Comparison of ENCODE assay signal across 20 mouse cellular contexts in genomic region chr5:103048011-103048410, GRCm38 (mm10).
"Had no signal": no experiment of that assay in that cellular context is flagged by ENCODE, and none has a peak within 500 bp of the region (broad histone marks: within the 10 kb centered on the region; RNA-seq: fewer than 3 reads in every experiment).

No protein-coding gene starts in this region.

- DNase-seq: cerebellum, adult 9-10 months; cerebellum, adult 9-11 months; cerebellum, postnatal 10 days; cerebellum, postnatal 14 days; cerebellum, postnatal 25 days; cerebellum, postnatal 36 days; embryo, embryonic 11 days; forebrain, postnatal 0 days; gastrocnemius, adult 2 months; gastrocnemius, postnatal 10 days; gastrocnemius, postnatal 14 days; gastrocnemius, postnatal 25 days; gastrocnemius, postnatal 36 days; heart, adult 11 months; heart, adult 18-20 months; heart, adult 2 months had no signal

- ATAC-seq: forebrain, embryonic 13.5 days; forebrain, embryonic 14.5 days; forebrain, embryonic 15.5 days; forebrain, embryonic 16.5 days; forebrain, postnatal 0 days had no signal
